Mouse (Mus musculus): ENCODE results near the gene Dyrk1b. TPM values are rescaled to one million over a fixed set of nuclear protein-coding genes. Genes with fewer than 3 reads are reported as not detected.
"Not testable (repeated sequence)": the region's sequence is repeated elsewhere in the genome, so short reads cannot be mapped to it uniquely, and the experiment has no call there.

Gene Dyrk1b
- polyA plus RNA-seq, 1 experiment, result 23.6 TPM

GRCm38 (mm10) chr7:28195414-28196098, 16.3 kb downstream of the Dyrk1b start:
- DNase-seq (ENCODE audit: low read depth), result no peak

- no peak for DNase-seq (ENCODE audit: low read depth)
These were observed 17.3 kb downstream of the Dyrk1b start for GRCm38 (mm10) chr7:28196528-28196927.

- DNase-seq (ENCODE audit: low read depth), result no peak
These were observed 19.8 kb downstream of the Dyrk1b start for GRCm38 (mm10) chr7:28199054-28199453.

GRCm38 (mm10) chr7:28203207-28204108, 24.2 kb downstream of the Dyrk1b start:
- DNase-seq (ENCODE audit: low read depth), result no peak

- DNase-seq (ENCODE audit: low read depth), result no peak
These were observed 26.9 kb downstream of the Dyrk1b start for GRCm38 (mm10) chr7:28206044-28206600.

GRCm38 (mm10) chr7:28208396-28208987, 29.2 kb downstream of the Dyrk1b start:
- DNase-seq (ENCODE audit: low read depth), result no peak

GRCm38 (mm10) chr7:28208988-28209508, 29.8 kb downstream of the Dyrk1b start:
- DNase-seq (ENCODE audit: low read depth), result peak; percentile 24

- DNase-seq (ENCODE audit: low read depth), result no peak
These were observed 31.5 kb downstream of the Dyrk1b start for GRCm38 (mm10) chr7:28210731-28211130.

GRCm38 (mm10) chr7:28214142-28214541, 34.9 kb downstream of the Dyrk1b start:
- no peak for DNase-seq (ENCODE audit: low read depth)

- not testable (repeated sequence) for DNase-seq (ENCODE audit: low read depth)
These were observed 36.7 kb downstream of the Dyrk1b start for GRCm38 (mm10) chr7:28215950-28216349.

GRCm38 (mm10) chr7:28217811-28218210, 38.5 kb downstream of the Dyrk1b start:
- not testable (repeated sequence) for DNase-seq (ENCODE audit: low read depth)

GRCm38 (mm10) chr7:28218951-28219740, 39.9 kb downstream of the Dyrk1b start:
- not testable (repeated sequence) for DNase-seq (ENCODE audit: low read depth)

- not testable (repeated sequence) for DNase-seq (ENCODE audit: low read depth)
These were observed 47.6 kb downstream of the Dyrk1b start for GRCm38 (mm10) chr7:28226836-28227235.

GRCm38 (mm10) chr7:28227421-28227820, 48.2 kb downstream of the Dyrk1b start:
- not testable (repeated sequence) for DNase-seq (ENCODE audit: low read depth)

Other genes with a start within 250 kb of the Dyrk1b start
- gene Zfp780b, start 200.3 kb upstream of the Dyrk1b start, polyA plus RNA-seq (2012; rRNA removed), result 2.3 and 2.5 TPM in 2 replicates
- 0.19 and 0.34 TPM in 2 replicates for gene Zfp850, start 165.4 kb upstream of the Dyrk1b start, polyA plus RNA-seq (2012; rRNA removed)
- gene Psmc4, start 129.4 kb upstream of the Dyrk1b start, polyA plus RNA-seq (2012; rRNA removed), result 128 and 143 TPM in 2 replicates
- 1.3 and 1.5 TPM in 2 replicates for gene Fcgbp, start 108.2 kb upstream of the Dyrk1b start, polyA plus RNA-seq (2012; rRNA removed)
- gene 9530053A07Rik, start 50.0 kb upstream of the Dyrk1b start, polyA plus RNA-seq (2012; rRNA removed), result 0.22 and 0.36 TPM in 2 replicates
- gene Fbl, start 9.8 kb upstream of the Dyrk1b start, polyA plus RNA-seq (2012; rRNA removed), result 34.6 and 54.2 TPM in 2 replicates
- 6.4 and 7.2 TPM in 2 replicates for gene Eid2, start 88.4 kb downstream of the Dyrk1b start, polyA plus RNA-seq (2012; rRNA removed)
- gene Eid2b, start 98.3 kb downstream of the Dyrk1b start, polyA plus RNA-seq (2012; rRNA removed), result 7.9 and 11.4 TPM in 2 replicates
- 1.0 and 1.2 TPM in 2 replicates for gene Selenov, start 111.7 kb downstream of the Dyrk1b start, polyA plus RNA-seq (2012; rRNA removed)
- 0.11 TPM in 2 replicates for gene Dll3, start 122.8 kb downstream of the Dyrk1b start, polyA plus RNA-seq (2012; rRNA removed)
- gene Timm50, start 132.6 kb downstream of the Dyrk1b start, polyA plus RNA-seq (2012; rRNA removed), result 81.9 and 89.8 TPM in 2 replicates
- gene Supt5, start 159.3 kb downstream of the Dyrk1b start, polyA plus RNA-seq (2012; rRNA removed), result 106 and 108 TPM in 2 replicates
- gene Rps16, start 171.2 kb downstream of the Dyrk1b start, polyA plus RNA-seq (2012; rRNA removed), result 901 and 971 TPM in 2 replicates
- gene Plekhg2, start 193.1 kb downstream of the Dyrk1b start, polyA plus RNA-seq (2012; rRNA removed), result 21.5 and 25.0 TPM in 2 replicates
- 37.7 and 40.8 TPM in 2 replicates for gene Zfp36, start 200.8 kb downstream of the Dyrk1b start, polyA plus RNA-seq (2012; rRNA removed)
- gene Med29, start 213.2 kb downstream of the Dyrk1b start, polyA plus RNA-seq (2012; rRNA removed), result 49.8 and 58.9 TPM in 2 replicates
- gene Paf1, start 213.5 kb downstream of the Dyrk1b start, polyA plus RNA-seq (2012; rRNA removed), result 78.0 and 96.3 TPM in 2 replicates